Mouse (Mus musculus): ENCODE measurements around the gene Crls1.

DNA sequence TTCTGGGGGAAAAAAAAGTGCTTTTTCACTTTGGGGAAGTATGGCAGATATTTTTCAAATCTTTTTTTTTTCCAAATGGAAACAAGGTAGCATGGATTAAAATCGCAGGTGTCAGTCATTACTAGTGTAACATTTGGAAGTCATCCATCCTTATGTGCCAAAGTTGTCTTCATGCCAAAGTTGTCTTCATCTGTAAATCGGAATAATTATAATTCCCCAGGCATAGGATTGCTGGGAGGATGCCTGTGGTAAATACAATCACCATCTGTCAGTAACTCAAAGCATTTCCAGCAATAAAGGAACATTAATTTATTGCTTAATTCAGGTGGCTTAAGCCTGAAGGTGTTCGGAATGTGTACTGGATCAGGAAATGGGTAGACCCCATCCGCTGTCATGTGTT lies 5.4 kb upstream of the Crls1 start:
- TF ChIP-seq CTCF (IDR thresholded peaks at IDR 0.05; ENCODE audit: borderline replicate concordance, insufficient read depth, low read length) (no peak), POLR2A (IDR thresholded peaks at IDR 0.05; ENCODE audit: low read depth, low read length) (no peak)
